Mouse (Mus musculus): ENCODE measurements around the gene Dennd1a. TPM values are rescaled to one million over a fixed set of nuclear protein-coding genes. Genes with fewer than 3 reads are reported as not detected.

The Dennd1a gene
- polyA plus RNA-seq, 1 experiment = 14.3 TPM

DNA sequence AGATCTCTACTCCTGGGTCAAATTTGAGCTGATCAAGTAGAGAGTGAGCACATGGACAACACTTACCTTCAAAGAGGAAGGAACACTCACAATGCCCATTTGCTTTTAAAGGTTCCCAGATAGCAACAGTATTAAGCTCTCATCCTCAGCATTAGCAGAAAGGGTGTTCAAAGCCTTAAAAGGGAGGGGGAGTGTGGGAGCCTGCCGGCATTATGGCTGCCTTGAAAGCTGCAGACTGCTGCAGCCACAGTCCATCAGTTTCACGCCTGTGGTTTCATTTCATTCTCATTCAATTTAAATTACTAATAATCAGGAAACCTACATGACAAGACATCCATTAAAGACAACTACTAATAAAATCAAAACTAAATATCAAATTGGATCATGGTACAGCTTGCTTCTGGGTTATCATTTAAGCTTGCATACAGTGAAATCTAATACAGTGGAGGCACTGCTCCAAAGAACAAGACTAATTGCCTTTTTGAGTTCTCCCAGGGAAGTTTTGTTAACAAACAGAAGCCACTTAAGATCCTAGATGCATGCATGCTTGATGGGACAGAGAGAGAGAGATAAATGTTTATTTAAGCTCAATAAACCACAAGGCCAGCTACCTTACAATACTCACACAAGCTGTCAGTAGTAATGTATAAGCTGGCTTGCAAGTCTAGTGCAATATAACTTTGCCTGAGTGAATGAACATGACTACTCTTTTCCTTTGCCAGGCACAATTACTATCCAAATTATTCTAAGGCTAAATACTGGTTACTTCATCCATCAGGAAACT, 192.6 kb downstream of the Dennd1a start:
- Histone ChIP-seq H3K4me3 (ENCODE audit: insufficient read depth, low read depth, low read length) (no peak overlapping the region), H3K27ac (replicated peaks; ENCODE audit: low read depth, low read length) (no peak overlapping the region), H3K4me1 (ENCODE audit: control insufficient read depth, insufficient read depth, insufficient read length, low read length) (peaks cover 3% of the 10 kb centered on the region)

DNA sequence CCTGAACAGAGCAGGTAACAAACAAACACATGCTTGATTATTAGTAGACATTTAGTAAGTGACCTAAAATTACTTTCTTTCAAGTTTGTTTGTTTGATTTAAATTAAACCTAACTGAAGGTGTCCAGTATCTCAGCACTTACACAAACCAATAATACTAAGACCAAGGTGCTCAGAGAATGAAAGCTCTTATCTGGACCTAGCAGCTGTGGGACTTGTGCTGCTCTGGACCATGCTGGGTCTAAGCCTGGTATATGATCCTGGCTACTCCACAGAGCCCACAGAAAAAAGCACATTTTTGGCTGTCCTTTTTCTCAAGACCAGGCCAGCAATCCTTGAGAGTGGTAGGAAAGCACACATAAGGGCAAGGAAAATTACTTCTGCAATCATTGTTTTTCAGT, 193.2 kb downstream of the Dennd1a start:
- Histone ChIP-seq H3K4me1 (ENCODE audit: control insufficient read depth, insufficient read depth, insufficient read length, low read length) (no peaks in the 10 kb centered on the region; the same call in 1 of the 2 replicates), H3K4me3 (ENCODE audit: insufficient read depth, low read depth, low read length) (no peak overlapping the region), H3K27ac (replicated peaks; ENCODE audit: low read depth, low read length) (no peak overlapping the region)

DNA sequence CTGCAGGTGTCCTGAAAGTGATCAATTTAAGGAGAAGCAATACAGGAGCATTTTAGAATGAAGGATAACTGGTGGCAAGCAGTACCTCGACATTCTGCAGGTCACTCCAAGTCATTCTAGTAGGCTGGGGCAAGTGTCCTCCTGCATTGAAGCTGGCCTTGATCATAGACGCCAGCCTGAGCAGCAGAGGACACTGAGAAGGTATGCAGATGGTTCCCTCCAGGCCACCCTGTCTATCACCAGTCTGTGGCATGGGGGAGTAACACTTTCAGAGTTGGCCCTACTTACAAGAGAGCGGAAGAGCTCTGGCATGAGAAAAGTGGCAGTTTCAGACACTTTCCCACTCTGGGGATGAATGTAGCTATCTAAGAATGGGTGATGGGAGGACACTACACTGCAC, 193.9 kb downstream of the Dennd1a start:
- Histone ChIP-seq H3K4me1 (ENCODE audit: control insufficient read depth, insufficient read depth, insufficient read length, low read length) (peaks cover 5% of the 10 kb centered on the region; the same call in 1 of the 2 replicates), H3K4me3 (ENCODE audit: insufficient read depth, low read depth, low read length) (no peak overlapping the region), H3K27ac (replicated peaks; ENCODE audit: low read depth, low read length) (no peak overlapping the region)

DNA sequence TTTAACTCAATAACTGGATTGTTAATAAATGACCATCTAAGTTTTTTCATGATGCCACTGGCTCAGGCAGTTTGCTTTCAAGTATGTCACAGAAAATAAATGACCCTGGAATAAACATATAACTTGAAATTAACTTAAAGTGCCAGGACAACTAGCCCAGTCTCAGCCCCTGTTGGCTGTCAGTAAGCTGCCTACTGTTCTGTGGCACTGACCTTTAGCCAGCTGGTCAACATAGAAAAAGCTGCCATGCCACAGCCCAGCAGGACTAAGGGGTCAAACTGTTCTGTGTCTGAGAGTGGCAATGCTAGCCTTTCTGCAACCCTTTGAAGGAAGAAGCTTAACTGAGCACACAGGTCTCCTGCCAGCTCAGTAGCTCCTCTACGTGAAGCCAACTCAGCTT, 198.8 kb downstream of the Dennd1a start:
- Histone ChIP-seq H3K4me3 (ENCODE audit: insufficient read depth, low read depth, low read length) (no peak overlapping the region), H3K4me1 (ENCODE audit: control insufficient read depth, insufficient read depth, insufficient read length, low read length) (peaks cover 5% of the 10 kb centered on the region; the same call in 1 of the 2 replicates), H3K27ac (replicated peaks; ENCODE audit: low read depth, low read length) (no peak overlapping the region)

DNA sequence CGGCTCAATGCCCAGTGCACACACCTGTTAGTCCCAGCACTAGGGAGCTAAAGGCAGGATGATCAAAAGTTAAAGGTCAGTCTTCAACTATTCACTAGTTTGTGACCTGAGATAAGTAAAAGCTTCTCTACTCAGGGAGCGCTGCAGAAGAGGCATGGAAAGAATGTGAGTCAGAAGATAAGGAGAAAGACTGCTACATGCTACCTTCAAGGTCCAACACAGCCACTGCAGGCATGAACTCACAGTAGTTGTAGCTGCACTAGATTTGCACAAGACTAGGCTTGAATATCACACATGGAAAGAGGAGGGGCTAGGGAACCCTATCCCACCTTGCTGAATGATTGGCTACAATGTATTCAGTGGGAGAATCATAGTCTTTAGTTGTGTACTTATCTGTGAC, 202.1 kb downstream of the Dennd1a start:
- Histone ChIP-seq H3K4me1 (ENCODE audit: control insufficient read depth, insufficient read depth, insufficient read length, low read length) (peaks cover 5% of the 10 kb centered on the region; the same call in 1 of the 2 replicates), H3K4me3 (ENCODE audit: insufficient read depth, low read depth, low read length) (no peak overlapping the region)

DNA sequence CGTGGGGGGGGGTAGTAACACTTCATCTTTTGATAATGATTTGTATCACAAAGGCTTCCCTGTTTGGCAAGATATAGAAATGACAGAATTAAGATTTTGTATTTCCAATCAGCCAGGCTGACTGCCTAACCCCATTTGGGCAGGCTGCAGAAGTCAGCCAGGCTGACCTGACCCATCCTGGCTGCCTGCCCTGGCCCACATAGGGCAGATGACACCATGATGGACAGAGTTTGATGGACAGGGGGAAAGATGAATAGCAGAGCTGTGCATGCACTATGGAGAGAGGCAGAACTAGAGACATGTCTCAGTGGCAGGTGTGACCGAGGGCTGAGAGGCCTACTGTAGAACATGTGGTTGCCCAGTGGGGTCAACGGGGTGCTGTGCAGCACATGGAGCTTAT, 203.9 kb downstream of the Dennd1a start:
- Histone ChIP-seq H3K27ac (replicated peaks; ENCODE audit: low read depth, low read length) (no peak overlapping the region), H3K4me1 (ENCODE audit: control insufficient read depth, insufficient read depth, insufficient read length, low read length) (no peaks in the 10 kb centered on the region), H3K4me3 (ENCODE audit: insufficient read depth, low read depth, low read length) (no peak overlapping the region)

More for the DNA sequence above, 202.1 kb downstream of the Dennd1a start:
- H3K27ac ChIP-seq (replicated peaks; ENCODE audit: low read depth, low read length) = no peak overlapping the region

DNA sequence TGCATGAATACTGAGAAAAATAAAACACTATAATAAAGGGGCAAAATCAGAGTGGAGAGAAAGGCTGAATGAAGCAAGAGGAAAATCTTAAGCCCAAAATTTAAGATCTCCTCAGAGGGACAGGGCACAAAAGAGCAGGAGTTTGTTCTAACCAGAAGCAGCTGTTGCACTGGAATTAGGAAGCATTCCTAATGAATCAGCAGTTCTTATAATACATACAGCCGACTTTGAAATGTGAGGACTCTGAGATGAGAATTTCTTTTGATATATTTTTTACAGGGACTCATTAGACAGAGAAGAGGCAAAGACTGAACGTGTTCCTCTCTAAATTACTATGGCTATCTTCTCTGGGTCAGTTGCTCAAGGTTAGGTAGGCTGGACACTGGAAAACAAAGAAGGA, 212.7 kb downstream of the Dennd1a start:
- no peak overlapping the region for H3K4me3 ChIP-seq (ENCODE audit: insufficient read depth, low read depth, low read length)
- no peak overlapping the region for H3K27ac ChIP-seq (replicated peaks; ENCODE audit: low read depth, low read length)
- H3K4me1 ChIP-seq (ENCODE audit: control insufficient read depth, insufficient read depth, insufficient read length, low read length) = no peaks in the 10 kb centered on the region

DNA sequence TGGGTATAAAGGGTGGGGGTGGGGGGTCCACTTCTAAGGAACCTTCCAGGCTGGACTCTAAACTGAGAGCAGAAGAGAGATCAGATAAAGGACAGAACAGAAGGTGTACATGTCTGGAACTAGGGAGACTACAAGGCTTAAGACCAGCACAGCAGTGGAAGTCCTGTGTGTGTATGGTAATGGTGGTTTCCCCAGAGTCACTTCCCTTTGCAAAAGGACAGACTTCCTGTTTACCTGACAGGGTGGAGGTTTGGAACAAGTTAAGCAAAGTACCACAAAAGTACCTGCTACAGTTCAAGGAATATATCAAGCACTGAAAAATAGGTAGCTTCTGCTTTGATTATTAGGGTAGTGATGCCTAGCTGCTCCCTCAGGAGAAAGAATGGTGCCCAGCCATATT, 215.1 kb downstream of the Dennd1a start:
- no peak overlapping the region for H3K4me3 ChIP-seq (ENCODE audit: insufficient read depth, low read depth, low read length)

DNA sequence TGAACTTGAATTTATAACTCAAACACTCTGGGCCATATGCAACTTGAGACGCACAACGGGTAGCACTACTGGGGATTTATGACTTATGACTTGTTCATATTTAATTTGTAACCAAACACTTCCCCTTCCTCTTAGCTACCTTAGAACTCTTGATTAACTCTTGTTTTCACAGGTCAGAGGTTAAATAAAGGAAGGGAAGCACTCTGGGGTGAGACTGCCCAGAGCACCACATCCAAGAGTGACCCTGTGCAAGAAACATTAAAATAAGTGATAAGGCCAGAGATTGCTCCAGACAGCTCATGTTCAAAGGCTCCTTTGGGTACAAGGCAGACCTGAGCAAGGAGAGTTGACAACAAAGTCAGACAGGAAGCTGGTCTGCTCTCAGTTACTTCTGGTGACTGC, 219.0 kb downstream of the Dennd1a start:
- no peak overlapping the region for H3K4me3 ChIP-seq (ENCODE audit: insufficient read depth, low read depth, low read length)
- peaks cover 20% of the 10 kb centered on the region for H3K4me1 ChIP-seq (ENCODE audit: control insufficient read depth, insufficient read depth, insufficient read length, low read length)
- no peak overlapping the region for H3K27ac ChIP-seq (replicated peaks; ENCODE audit: low read depth, low read length)

More for the DNA sequence above, 215.1 kb downstream of the Dennd1a start:
- Histone ChIP-seq H3K27ac (replicated peaks; ENCODE audit: low read depth, low read length) (no peak overlapping the region), H3K4me1 (ENCODE audit: control insufficient read depth, insufficient read depth, insufficient read length, low read length) (peaks cover 7% of the 10 kb centered on the region)

DNA sequence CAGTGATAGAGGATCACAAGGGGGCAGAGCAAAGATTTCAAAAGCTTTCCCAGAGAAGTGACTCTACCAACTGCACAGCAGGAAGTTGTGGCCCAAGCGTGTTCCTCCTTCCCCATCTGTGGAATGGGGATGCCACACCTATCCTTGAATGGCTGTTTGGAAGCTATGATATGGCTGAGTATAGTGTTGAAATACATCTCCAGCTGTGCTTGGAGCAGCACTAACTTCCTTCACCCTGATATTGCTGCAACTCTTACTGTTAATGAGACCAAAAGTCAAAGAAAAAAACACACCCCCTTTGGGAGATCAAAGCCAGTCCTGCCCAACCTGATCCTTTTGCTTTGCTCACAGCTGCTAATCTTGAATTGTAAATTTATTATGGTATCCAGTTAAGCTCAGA, 221.3 kb downstream of the Dennd1a start:
- no peak overlapping the region for H3K27ac ChIP-seq (replicated peaks; ENCODE audit: low read depth, low read length)
- H3K4me1 ChIP-seq (ENCODE audit: control insufficient read depth, insufficient read depth, insufficient read length, low read length) = peaks cover 22% of the 10 kb centered on the region
- no peak overlapping the region for H3K4me3 ChIP-seq (ENCODE audit: insufficient read depth, low read depth, low read length)

DNA sequence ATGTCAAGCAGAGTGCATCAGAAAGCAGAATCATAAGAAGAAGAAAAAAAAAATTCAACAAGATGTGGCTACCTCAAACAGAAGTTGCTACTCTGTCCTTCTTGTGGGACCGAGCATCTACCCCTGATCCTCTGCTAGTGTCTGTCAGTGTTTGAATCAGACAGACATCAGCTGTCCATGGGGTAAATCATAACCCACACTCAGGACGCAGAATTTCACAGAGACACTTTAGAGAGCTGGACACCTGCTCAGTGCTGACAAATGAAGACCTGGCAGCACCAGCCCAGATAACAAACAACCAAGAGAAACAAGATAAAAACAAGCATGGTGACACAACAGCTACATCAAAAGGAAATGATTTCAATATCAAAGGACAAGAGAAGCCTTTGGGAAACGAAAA, 222.9 kb downstream of the Dennd1a start:
- H3K27ac ChIP-seq (replicated peaks; ENCODE audit: low read depth, low read length) = no peak overlapping the region
- peaks cover 21% of the 10 kb centered on the region for H3K4me1 ChIP-seq (ENCODE audit: control insufficient read depth, insufficient read depth, insufficient read length, low read length)
- H3K4me3 ChIP-seq (ENCODE audit: insufficient read depth, low read depth, low read length) = no peak overlapping the region

DNA sequence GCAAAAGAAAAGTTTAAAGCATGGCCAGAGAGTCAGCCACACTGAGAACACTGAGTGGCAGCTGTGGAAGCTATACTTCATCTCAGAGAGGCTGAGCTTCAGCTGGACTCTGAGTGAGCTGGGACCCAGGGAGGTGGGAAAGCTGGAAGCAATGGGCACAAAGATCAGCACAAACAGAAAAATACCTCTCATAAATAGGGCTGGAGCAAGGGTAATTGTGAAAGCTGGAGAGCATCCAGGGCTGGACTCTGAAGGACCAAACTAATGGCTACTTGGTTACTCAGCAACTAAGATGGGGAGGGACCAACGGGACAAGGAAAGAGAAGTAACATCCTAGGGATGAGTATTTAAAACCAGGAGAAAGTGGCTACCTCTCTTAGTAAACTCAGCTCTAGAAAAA, 225.0 kb downstream of the Dennd1a start:
- no peak overlapping the region for H3K27ac ChIP-seq (replicated peaks; ENCODE audit: low read depth, low read length)
- no peak overlapping the region for H3K4me3 ChIP-seq (ENCODE audit: insufficient read depth, low read depth, low read length)
- peaks cover 15% of the 10 kb centered on the region for H3K4me1 ChIP-seq (ENCODE audit: control insufficient read depth, insufficient read depth, insufficient read length, low read length)

DNA sequence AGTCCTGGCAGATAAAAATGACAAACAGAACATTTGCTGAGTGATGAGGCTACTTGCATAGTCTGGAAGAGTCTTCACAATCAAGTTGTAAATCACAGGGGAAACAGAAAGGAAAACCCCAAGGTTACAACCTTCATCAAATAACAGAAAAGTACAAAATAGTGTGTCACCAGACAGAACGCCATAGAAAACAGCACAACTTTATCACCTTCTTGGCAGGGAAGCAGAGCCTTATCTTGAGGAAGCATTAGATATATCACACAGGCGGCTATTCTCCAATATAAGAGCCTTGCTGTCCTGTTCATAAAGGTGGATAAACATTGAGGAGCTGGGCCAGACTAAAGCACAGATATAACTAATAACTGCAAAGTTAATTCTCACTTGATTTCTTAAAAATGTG, 225.7 kb downstream of the Dennd1a start:
- peaks cover 13% of the 10 kb centered on the region for H3K4me1 ChIP-seq (ENCODE audit: control insufficient read depth, insufficient read depth, insufficient read length, low read length)

DNA sequence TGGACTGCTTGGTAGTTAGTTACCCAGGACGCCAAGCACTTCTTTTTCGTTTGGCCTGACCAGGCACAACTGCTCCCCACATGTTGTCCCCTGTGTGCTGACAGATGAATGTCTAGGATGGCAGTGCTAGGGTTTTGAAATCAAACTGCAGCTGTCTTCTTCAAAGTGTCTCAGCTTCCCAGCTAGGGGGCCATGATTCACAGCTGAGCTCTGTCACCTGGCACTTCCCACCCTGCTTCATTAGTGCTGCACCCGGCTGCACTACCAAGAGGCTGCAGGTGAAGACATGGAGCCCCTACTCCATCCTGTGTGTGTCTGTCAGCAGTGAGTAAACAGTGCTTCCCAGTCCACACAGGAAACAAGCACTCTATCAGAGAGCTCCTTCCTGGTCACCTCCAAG, 234.8 kb downstream of the Dennd1a start:
- H3K27ac ChIP-seq (replicated peaks; ENCODE audit: low read depth, low read length) = no peak overlapping the region
- H3K4me3 ChIP-seq (ENCODE audit: insufficient read depth, low read depth, low read length) = no peak overlapping the region
- no peaks in the 10 kb centered on the region for H3K4me1 ChIP-seq (ENCODE audit: control insufficient read depth, insufficient read depth, insufficient read length, low read length)

More for the DNA sequence above, 225.7 kb downstream of the Dennd1a start:
- Histone ChIP-seq H3K27ac (replicated peaks; ENCODE audit: low read depth, low read length) (no peak overlapping the region), H3K4me3 (ENCODE audit: insufficient read depth, low read depth, low read length) (no peak overlapping the region)

DNA sequence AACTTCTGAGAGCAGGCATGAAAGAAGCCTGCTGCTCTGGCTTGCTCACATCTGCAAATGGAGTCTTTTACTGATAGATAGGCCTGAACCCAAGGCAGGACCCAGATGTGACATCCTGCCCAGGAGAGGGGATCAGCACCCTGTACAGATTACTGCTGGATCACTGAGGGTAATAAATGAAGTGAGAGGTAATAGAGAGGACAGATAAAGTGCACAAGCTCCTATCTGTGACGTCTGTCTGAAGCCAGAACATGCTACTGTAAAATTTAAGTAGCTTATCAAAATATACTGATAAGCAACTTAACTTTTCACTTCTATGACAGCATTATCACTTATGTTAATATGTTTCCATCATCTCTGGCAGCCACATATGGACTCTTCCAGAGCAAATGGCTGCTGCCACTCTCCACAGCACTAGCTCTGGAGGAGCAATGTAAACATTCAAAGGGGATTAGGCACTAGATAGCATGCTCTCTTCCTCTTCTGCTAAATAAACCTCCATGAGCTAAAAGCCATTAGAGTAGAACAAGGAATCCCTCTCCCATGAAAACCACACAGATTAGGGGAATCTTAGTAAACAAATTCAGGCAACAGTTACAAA, 235.6 kb downstream of the Dennd1a start:
- H3K27ac ChIP-seq (replicated peaks; ENCODE audit: low read depth, low read length) = no peak overlapping the region

DNA sequence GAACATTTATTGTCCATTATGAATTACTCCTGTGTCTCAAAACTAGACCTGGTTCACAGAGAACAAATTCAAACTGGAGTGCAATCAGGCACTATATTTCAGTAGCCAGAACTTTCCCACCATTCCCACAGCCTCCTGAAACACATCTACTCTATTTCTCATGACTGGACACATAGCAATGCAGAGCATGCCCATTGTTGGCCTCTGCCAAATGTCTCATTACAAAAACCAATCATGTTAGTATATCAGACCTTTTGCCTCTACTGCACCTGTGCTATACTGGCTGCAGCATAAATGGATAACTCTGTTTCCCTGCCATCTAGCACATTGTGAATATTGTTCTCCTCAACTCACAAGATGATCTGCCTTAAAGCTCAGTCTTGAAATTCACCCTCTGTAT, 238.2 kb downstream of the Dennd1a start:
- H3K4me3 ChIP-seq (ENCODE audit: insufficient read depth, low read depth, low read length) = no peak overlapping the region
- H3K4me1 ChIP-seq (ENCODE audit: control insufficient read depth, insufficient read depth, insufficient read length, low read length) = no peaks in the 10 kb centered on the region
- H3K27ac ChIP-seq (replicated peaks; ENCODE audit: low read depth, low read length) = no peak overlapping the region

More for the DNA sequence above, 235.6 kb downstream of the Dennd1a start:
- Histone ChIP-seq H3K4me1 (ENCODE audit: control insufficient read depth, insufficient read depth, insufficient read length, low read length) (no peaks in the 10 kb centered on the region), H3K4me3 (ENCODE audit: insufficient read depth, low read depth, low read length) (no peak overlapping the region)

Measured in brown adipose tissue, adult 24 weeks (tissue).